Mouse (Mus musculus) cortical plate, adult 2 months (tissue): ENCODE measurements around the gene Camkmt. TPM values are rescaled to one million over a fixed set of nuclear protein-coding genes. Genes with fewer than 3 reads are reported as not detected.

Source experiments
- H3K27ac ChIP-seq: fragments of 200-500 bp; 2 replicates; pipeline ENCODE4 v1.5.1; 2012; ENCODE audit warnings: low read length, control low read depth, inconsistent platforms; ENCODE audit not compliant: insufficient read depth
- H3K4me1 ChIP-seq: fragments of 200-500 bp; 2 replicates; pipeline ENCODE4 v1.6.1; 2011; ENCODE audit warnings: low read length; ENCODE audit not compliant: control insufficient read depth, insufficient read depth
- H3K4me3 ChIP-seq: fragments of 200-500 bp; 2 replicates; pipeline ENCODE4 v1.5.1; 2011; ENCODE audit warnings: mild to moderate bottlenecking, low read length, control low read depth; ENCODE audit not compliant: insufficient read depth
- CTCF ChIP-seq: fragments of 200-500 bp; IDR thresholded peaks from 2 replicates; pipeline ENCODE4 v1.5.1; 2011; ENCODE audit warnings: mild to moderate bottlenecking, control low read depth, low read length; ENCODE audit not compliant: insufficient read depth; ENCODE audit errors: extremely low read depth
- POLR2A ChIP-seq: fragments of 200-500 bp; IDR thresholded peaks from 2 replicates; pipeline ENCODE4 v1.6.1; 2011; ENCODE audit warnings: mild to moderate bottlenecking, low read length, control low read depth; ENCODE audit not compliant: insufficient read depth; ENCODE audit errors: extremely low read depth
- polyA plus RNA-seq: library from polyadenylated mRNA; depleted of rRNA; stranded (reverse); fragments of >200 nt; gene quantifications from 2 replicates; pipeline ENCODE4 v1.2.3, GENCODE M21; 2012

Gene Camkmt
- polyA plus RNA-seq, 1 experiment, result 7.0 TPM

GRCm38 (mm10) chr17:85342471-85342870 is 252.1 kb downstream of the Camkmt start:
- no peak for TF ChIP-seq CTCF
- no peak for TF ChIP-seq POLR2A
- Histone ChIP-seq H3K4me3 (no peak overlapping the region), H3K4me1 (no peaks in the 10 kb centered on the region), H3K27ac (no peak overlapping the region)

GRCm38 (mm10) chr17:85343435-85343834 is 253.1 kb downstream of the Camkmt start:
- Histone ChIP-seq H3K4me3 (no peak overlapping the region), H3K27ac (no peak overlapping the region), H3K4me1 (no peaks in the 10 kb centered on the region)
- TF ChIP-seq POLR2A, result no peak
- no peak for TF ChIP-seq CTCF

GRCm38 (mm10) chr17:85346701-85347100 is 256.3 kb downstream of the Camkmt start:
- TF ChIP-seq POLR2A, result no peak
- no peak for TF ChIP-seq CTCF
- H3K4me1 ChIP-seq, result no peaks in the 10 kb centered on the region
- H3K27ac ChIP-seq, result no peak overlapping the region
- no peak overlapping the region for H3K4me3 ChIP-seq

- no peak overlapping the region for H3K4me3 ChIP-seq
- no peaks in the 10 kb centered on the region for H3K4me1 ChIP-seq
- TF ChIP-seq CTCF (no peak), POLR2A (no peak)
- H3K27ac ChIP-seq, result no peak overlapping the region
These were observed 259.1 kb downstream of the Camkmt start for GRCm38 (mm10) chr17:85349331-85349935.

GRCm38 (mm10) chr17:85351301-85351700 is 260.9 kb downstream of the Camkmt start:
- no peaks in the 10 kb centered on the region for H3K4me1 ChIP-seq
- H3K27ac ChIP-seq, result no peak overlapping the region
- H3K4me3 ChIP-seq, result no peak overlapping the region
- TF ChIP-seq CTCF, result no peak
- TF ChIP-seq POLR2A, result no peak

GRCm38 (mm10) chr17:85352731-85353130 is 262.4 kb downstream of the Camkmt start:
- no peak overlapping the region for H3K27ac ChIP-seq
- no peak for TF ChIP-seq POLR2A
- no peak for TF ChIP-seq CTCF

GRCm38 (mm10) chr17:85353191-85353590 is 262.8 kb downstream of the Camkmt start:
- no peak for TF ChIP-seq POLR2A
- no peak for TF ChIP-seq CTCF
- no peak overlapping the region for H3K4me3 ChIP-seq
- peaks cover 1% of the 10 kb centered on the region for H3K4me1 ChIP-seq
- no peak overlapping the region for H3K27ac ChIP-seq

More at GRCm38 (mm10) chr17:85352731-85353130, 262.4 kb downstream of the Camkmt start:
- H3K4me1 ChIP-seq, result peaks cover 1% of the 10 kb centered on the region
- H3K4me3 ChIP-seq, result no peak overlapping the region

GRCm38 (mm10) chr17:85353636-85354035 is 263.3 kb downstream of the Camkmt start:
- no peak overlapping the region for H3K27ac ChIP-seq
- TF ChIP-seq POLR2A, result no peak
- no peak for TF ChIP-seq CTCF
- H3K4me3 ChIP-seq, result no peak overlapping the region
- H3K4me1 ChIP-seq, result peaks cover 1% of the 10 kb centered on the region

- Histone ChIP-seq H3K27ac (no peak overlapping the region), H3K4me3 (no peak overlapping the region), H3K4me1 (peaks cover 1% of the 10 kb centered on the region)
- TF ChIP-seq POLR2A (no peak), CTCF (no peak)
These were observed 265.0 kb downstream of the Camkmt start for GRCm38 (mm10) chr17:85355356-85355755.

GRCm38 (mm10) chr17:85361006-85361405 is 270.7 kb downstream of the Camkmt start:
- no peak overlapping the region for H3K4me3 ChIP-seq
- H3K27ac ChIP-seq, result no peak overlapping the region
- no peak for TF ChIP-seq POLR2A
- no peak for TF ChIP-seq CTCF
- H3K4me1 ChIP-seq, result peaks cover 1% of the 10 kb centered on the region
